ENCODE assay signal across 9 mouse cellular contexts in the genomic region with DNA sequence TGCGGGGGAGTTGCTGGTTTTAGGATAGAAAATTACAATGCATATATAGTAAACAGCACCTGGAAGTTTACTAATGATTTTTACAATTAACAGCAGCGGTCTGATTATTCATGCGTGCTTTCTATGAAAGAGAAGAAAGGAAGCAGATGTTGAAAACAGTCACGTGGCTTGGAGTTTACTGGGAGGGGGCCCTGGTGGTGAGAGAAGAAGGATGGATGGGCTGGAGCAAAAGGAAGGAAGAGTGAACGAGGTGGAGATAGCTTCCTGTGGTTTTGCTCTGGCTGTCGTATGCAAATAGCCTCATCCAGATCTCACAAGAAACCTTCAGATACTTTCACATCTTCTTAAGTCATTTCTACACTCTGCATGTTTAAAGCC.
DNase-seq lines count a peak whose midpoint lies in the region; ATAC-seq lines count a peak whose summit lies in the region.
"Had no signal": no experiment of that assay in that cellular context is flagged by ENCODE, and none has a peak within 500 bp of the region (broad histone marks: within the 10 kb centered on the region; RNA-seq: fewer than 3 reads in every experiment).

No protein-coding gene starts in this region.

- peak overlapping the region; percentile 27 for H3K4me3 ChIP-seq in kidney, embryonic 15.5 days (replicated peaks)
- peak overlapping the region; percentile 20 for H3K4me3 ChIP-seq in embryonic facial prominence, embryonic 14.5 days (ENCODE audit: low read depth, low read length)

- H3K4me1 ChIP-seq in kidney, embryonic 15.5 days = peaks cover 11% of the 10 kb centered on the region
- peaks cover 2% of the 10 kb centered on the region; the same call in 1 of the 2 replicates for H3K4me1 ChIP-seq in embryonic facial prominence, embryonic 14.5 days (ENCODE audit: control insufficient read depth, insufficient read depth, low read length)

- peak overlapping the region; percentile 53 for H3K4me2 ChIP-seq in kidney, embryonic 15.5 days
- peak overlapping the region; percentile 48 for H3K4me2 ChIP-seq in embryonic facial prominence, embryonic 14.5 days (ENCODE audit: low read depth, low read length)

- no peak for ATAC-seq in kidney, embryonic 15.5 days (replicated peaks; ENCODE audit: low FRiP score)
- no peak for ATAC-seq in embryonic facial prominence, embryonic 14.5 days (ENCODE audit: low read depth)

- no peaks in the 10 kb centered on the region for H3K36me3 ChIP-seq in kidney, embryonic 15.5 days
- no peaks in the 10 kb centered on the region for H3K36me3 ChIP-seq in embryonic facial prominence, embryonic 14.5 days (ENCODE audit: control insufficient read depth, insufficient read depth, low read length)

- no peak overlapping the region for H3K27ac ChIP-seq in kidney, embryonic 15.5 days
- H3K27ac ChIP-seq in embryonic facial prominence, embryonic 14.5 days (replicated peaks; ENCODE audit: low read depth, low read length) = no peak overlapping the region

- H3K9ac ChIP-seq in kidney, embryonic 15.5 days = no peak overlapping the region
- 0 out of 2 replicates have a peak overlapping the region, but pooled peaks have one; percentile 28 for H3K9ac ChIP-seq in embryonic facial prominence, embryonic 14.5 days (ENCODE audit: low read depth, low read length)

- H3K27me3 ChIP-seq in kidney, embryonic 15.5 days = no peaks in the 10 kb centered on the region
- no peaks in the 10 kb centered on the region for H3K27me3 ChIP-seq in embryonic facial prominence, embryonic 14.5 days (replicated peaks; ENCODE audit: control insufficient read depth, insufficient read depth, low read length)

- H3K9me3 ChIP-seq in kidney, embryonic 15.5 days (replicated peaks) = no peaks in the 10 kb centered on the region
- H3K9me3 ChIP-seq in embryonic facial prominence, embryonic 14.5 days (ENCODE audit: control insufficient read depth, low read length) = no peaks in the 10 kb centered on the region

- WGBS in kidney, embryonic 15.5 days = 15% methylated on average over 6 of the region's 6 CpGs
- WGBS in embryonic facial prominence, embryonic 14.5 days = 18% methylated on average over 6 of the region's 6 CpGs

- DNase-seq in kidney, postnatal 10 days = no peak
- no peak for DNase-seq in embryonic facial prominence, embryonic 14.5 days (ENCODE audit: low spot score)
- DNase-seq in induced T-regulatory cell, adult 2 months (ENCODE audit: low read depth) = peak; percentile 11
- peak; percentile 18 for DNase-seq in naive thymus-derived CD4-positive, alpha-beta T cell, adult 2 months (ENCODE audit: low read depth)
- no peak for DNase-seq in cerebellum, adult 9-11 months
- DNase-seq in adrenal gland, postnatal 4 days (ENCODE audit: low spot score in 2 of 2) = no peak
- no peak for DNase-seq in yolk sac, embryonic 10.5 days (ENCODE audit: low spot score)
- DNase-seq: right cerebral cortex, postnatal 14 days had no signal

Comparison
In these comparisons a context has a peak if more than half of its experiments do, and no peak if none do; other contexts are left out.
1. DNase-seq: peak in induced T-regulatory cell, adult 2 months (single experiment) and naive thymus-derived CD4-positive, alpha-beta T cell, adult 2 months (single experiment); none in kidney, postnatal 10 days (single experiment), embryonic facial prominence, embryonic 14.5 days (single experiment), cerebellum, adult 9-11 months (single experiment), adrenal gland, postnatal 4 days (0 of 2) and yolk sac, embryonic 10.5 days (single experiment).